Mouse (Mus musculus): ENCODE measurements around the gene Nkain2.
"Not testable (repeated sequence)": the region's sequence is repeated elsewhere in the genome, so short reads cannot be mapped to it uniquely, and the experiment has no call there.

Gene Nkain2

DNA sequence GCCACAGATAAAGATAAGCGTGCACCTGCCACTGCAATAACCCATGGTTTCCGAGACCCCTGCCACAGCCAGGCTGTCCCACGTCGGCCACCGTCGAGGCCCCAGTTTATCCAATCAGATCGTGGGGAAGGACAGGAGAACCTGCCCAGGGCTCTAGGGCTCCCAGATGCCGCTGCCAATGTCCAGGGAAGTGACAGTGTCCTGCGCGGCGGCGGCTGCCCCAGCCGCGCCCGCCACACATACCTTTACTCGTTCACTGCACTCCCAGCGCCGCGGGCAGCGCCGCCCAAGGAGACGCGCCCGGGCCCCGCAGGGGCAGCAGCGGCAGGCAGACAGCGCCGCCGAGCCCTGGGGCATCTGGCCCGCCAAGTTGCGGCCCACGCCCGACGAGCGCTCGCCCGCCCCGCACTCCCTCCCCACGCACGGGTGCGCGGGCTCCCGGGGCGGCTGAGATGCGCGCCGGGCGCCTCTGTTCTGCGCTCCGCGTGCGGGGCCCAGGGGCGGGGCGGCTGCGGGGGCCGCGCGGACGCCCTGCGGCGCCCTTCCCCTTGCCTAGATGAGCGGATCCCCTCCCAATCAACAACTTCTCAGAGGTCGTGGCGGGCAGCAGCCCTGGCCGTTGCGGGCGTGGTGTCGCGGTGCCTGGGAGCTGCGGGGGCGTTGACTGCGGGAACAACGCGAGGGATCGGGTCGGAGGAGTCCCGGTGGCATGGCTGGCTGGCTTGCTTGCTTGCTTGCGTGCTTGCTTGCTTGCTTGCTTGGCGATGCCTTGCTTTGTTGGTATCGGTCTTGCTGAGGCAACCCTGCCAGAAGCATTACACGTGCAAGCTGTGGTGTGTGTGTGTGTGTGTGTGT lies at the start of gene Nkain2:
Gene Nkain2 (minus strand): TSS at position 811 of the 855 bp plus-strand sequence.
- DNase-seq (ENCODE audit: low read depth, low spot score): no peak

- no peak for DNase-seq (ENCODE audit: low read depth, low spot score)
Measured at GRCm38 (mm10) chr10:32939853-32940252, 49.6 kb upstream of the Nkain2 start.

DNA sequence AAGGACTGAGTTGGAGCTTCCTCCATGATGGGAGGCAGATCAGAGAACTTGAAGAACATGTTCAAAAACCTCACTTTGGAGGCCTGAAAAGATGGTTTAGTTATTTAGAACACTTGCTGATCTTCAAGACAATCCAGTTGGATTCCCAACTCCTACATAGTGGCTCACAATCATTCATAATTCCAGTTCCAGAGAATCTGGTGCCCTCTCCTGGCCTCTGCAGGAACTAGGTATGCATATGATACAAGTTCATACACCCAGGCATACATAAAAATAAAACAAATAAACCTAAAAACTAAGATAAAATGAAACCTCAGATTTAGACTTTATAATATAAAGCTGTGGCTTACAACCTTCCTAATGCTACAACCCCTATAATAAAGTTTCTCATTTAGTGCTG lies 4.8 kb upstream of the Nkain2 start:
- peak; percentile 72 for DNase-seq (ENCODE audit: low read depth, low spot score)

GRCm38 (mm10) chr10:32890507-32891131 lies 357 bp upstream of the Nkain2 start:
- DNase-seq (ENCODE audit: low read depth, low spot score): peak; percentile 38

DNA sequence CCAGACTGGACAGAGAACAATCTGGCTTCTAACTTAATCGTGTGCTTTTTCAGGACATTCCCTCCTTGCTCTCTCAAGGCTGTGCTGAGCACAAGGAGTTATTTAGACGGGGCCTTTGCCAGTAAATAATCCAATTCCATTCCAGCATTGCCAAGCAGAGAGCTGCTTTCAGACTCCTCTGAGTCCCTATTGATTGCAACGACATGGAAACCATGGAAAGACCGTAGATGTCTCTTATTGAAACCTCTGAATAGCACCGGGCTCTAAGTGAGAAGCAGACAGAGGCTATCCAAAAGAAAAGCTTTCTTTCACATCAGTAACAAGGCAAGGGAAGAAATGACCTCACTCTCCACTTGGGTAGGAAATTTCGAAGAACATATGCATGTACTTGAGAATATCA lies 8.3 kb downstream of the Nkain2 start:
- no peak for DNase-seq (ENCODE audit: low read depth, low spot score)

- no peak for DNase-seq (ENCODE audit: low read depth, low spot score)
Measured at GRCm38 (mm10) chr10:32870691-32871406, 19.4 kb downstream of the Nkain2 start.

DNA sequence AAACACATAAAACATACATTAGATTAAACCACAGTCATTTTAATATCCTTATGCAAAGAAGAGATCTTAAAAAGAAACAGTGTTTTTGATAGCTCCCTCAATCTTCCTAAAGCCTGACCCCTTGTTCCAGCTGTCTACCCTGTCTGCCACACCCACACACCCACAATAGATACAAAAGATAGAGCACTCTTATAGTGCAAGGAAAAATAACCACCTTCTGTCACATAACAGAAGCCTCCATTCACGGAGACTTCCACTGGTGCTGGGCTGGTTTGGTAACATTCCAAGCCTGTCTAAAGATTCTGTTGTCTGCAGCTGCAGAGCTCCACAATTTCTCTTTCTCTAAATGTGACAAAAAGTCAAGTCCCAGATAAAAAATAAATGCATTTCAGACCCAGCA lies 20.7 kb downstream of the Nkain2 start:
- DNase-seq (ENCODE audit: low read depth, low spot score): no peak

GRCm38 (mm10) chr10:32815210-32815883 lies 74.9 kb downstream of the Nkain2 start:
- DNase-seq (ENCODE audit: low read depth, low spot score): no peak

- no peak for DNase-seq (ENCODE audit: low read depth, low spot score)
Measured at GRCm38 (mm10) chr10:32796215-32796614, 94.0 kb downstream of the Nkain2 start.

GRCm38 (mm10) chr10:32790541-32790940 lies 99.7 kb downstream of the Nkain2 start:
- DNase-seq (ENCODE audit: low read depth, low spot score): no peak

- DNase-seq (ENCODE audit: low read depth, low spot score): no peak
Measured at GRCm38 (mm10) chr10:32782732-32783359, 107.4 kb downstream of the Nkain2 start.

- no peak for DNase-seq (ENCODE audit: low read depth, low spot score)
Measured at GRCm38 (mm10) chr10:32738989-32739388, 151.3 kb downstream of the Nkain2 start.

DNA sequence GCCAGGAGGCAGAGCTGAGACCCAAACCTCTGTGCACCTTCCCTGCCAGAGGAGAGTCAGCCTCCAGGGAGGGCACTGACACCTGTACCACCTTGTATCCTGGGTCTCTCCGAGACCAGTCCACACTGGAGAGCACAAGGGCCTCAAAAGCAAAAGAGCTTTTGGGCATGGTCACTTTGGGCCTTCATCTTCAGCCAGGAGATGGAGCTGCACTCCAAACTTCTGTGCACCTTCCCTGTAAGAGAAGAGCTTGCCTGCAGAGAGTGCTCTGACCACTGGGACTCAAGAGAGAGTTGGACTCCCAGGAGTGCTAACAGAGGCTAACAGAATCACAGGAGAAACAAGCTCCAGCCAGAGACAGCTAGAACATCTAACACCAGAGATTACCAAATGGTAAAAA lies 183.7 kb downstream of the Nkain2 start:
- not testable (repeated sequence) for DNase-seq (ENCODE audit: low read depth, low spot score)

GRCm38 (mm10) chr10:32696661-32697060 lies 193.6 kb downstream of the Nkain2 start:
- DNase-seq (ENCODE audit: low read depth, low spot score): no peak

DNA sequence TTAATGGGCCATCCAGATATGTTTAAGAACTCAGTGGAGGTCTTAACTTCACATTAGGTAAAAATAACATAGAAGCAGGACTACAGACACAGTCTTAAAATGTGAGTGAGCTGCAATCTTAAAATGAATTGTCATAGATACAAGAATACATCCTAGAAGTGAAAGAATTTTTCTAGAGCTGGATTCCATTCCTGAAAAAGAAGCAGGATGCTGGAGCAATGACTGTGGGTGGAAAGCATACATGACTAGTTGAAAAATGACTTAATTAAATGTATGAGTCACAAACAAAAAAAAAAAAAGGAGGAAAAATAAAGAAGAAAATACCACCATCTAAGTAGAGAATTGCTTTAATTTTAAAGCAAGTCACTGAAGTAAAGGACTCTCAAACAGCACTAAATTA lies 205.7 kb downstream of the Nkain2 start:
- peak; percentile 11 for DNase-seq (ENCODE audit: low read depth, low spot score)

GRCm38 (mm10) chr10:32640256-32640655 lies 250.0 kb downstream of the Nkain2 start:
- DNase-seq (ENCODE audit: low read depth, low spot score): no peak

DNA sequence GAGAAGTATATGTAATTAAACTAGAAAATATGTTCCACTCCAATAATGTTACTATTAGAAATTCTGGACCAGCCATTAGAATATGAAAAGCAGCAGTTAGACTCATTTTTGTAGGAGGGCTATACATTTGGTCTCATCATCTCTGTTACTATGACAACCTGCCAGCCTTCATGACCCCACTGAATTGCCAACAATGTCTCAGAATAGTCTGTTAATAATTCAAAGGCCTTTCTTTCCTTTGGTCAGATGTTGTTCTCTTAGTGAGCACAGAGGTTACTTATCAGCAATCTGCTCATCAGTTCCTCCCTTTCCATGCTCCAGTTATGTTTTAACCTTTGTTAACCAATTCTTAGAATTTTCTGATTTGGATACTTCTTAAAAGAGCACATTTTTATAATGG lies 251.1 kb downstream of the Nkain2 start:
- no peak for DNase-seq (ENCODE audit: low read depth, low spot score)

- DNase-seq (ENCODE audit: low read depth, low spot score): no peak
Measured at GRCm38 (mm10) chr10:32631043-32631442, 259.2 kb downstream of the Nkain2 start.

GRCm38 (mm10) chr10:32604448-32604847 lies 285.8 kb downstream of the Nkain2 start:
- DNase-seq (ENCODE audit: low read depth, low spot score): no peak

- DNase-seq (ENCODE audit: low read depth, low spot score): no peak
Measured at GRCm38 (mm10) chr10:32602798-32603197, 287.5 kb downstream of the Nkain2 start.

DNA sequence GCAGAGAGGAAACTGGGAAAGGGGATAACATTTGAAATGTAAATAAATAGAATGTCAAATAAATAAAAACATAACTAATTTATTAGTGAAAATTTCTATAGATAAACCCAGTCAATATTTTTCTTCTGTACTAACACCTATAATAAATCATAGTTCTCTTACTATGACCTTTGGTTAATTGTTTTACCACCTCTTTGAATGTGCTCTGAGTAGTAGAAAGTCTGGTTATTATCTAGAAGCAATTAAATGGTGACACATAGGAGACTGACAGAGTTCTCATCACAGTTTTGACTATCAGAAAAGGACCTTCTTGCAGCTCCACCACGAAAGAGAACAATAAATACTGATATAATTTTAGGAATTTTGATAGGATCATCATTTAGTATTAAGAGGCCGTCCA lies 295.3 kb downstream of the Nkain2 start:
- DNase-seq (ENCODE audit: low read depth, low spot score): no peak

- no peak for DNase-seq (ENCODE audit: low read depth, low spot score)
Measured at GRCm38 (mm10) chr10:32577276-32577580, 313.0 kb downstream of the Nkain2 start.

Measured in 3T3-L1 (cell line).